Mouse (Mus musculus) lung, postnatal 0 days (tissue): ENCODE measurements around the gene Zfp1. TPM values are rescaled to one million over a fixed set of nuclear protein-coding genes. Genes with fewer than 3 reads are reported as not detected.

Experiments used
- ATAC-seq: fragments of 200-750 bp; cut with Nextera tagmentation; 2 replicates; pipeline ENCODE4 v1.8.0; 2017; ENCODE audit warnings: moderate library complexity
- DNase-seq: peaks from one replicate; pipeline ENCODE4 v3.0.0-alpha.2; 2016; ENCODE audit warnings: low spot score
- H3K27ac ChIP-seq: fragments of 300-500 bp; sonication (generic); 2 replicates; pipeline ENCODE4 v1.5.1; 2014; ENCODE audit warnings: antibody characterized with exemption, mild to moderate bottlenecking, low read length, mixed read lengths
- H3K27me3 ChIP-seq: fragments of 300-500 bp; sonication (generic); replicated peaks from 2 replicates; pipeline ENCODE4 v1.6.1; 2014; ENCODE audit warnings: low read length, mixed read lengths; ENCODE audit not compliant: insufficient read depth
- H3K36me3 ChIP-seq: fragments of 300-500 bp; sonication (generic); 2 replicates; pipeline ENCODE4 v1.6.1; 2014; ENCODE audit warnings: low read length, mixed read lengths; ENCODE audit not compliant: insufficient read depth
- H3K4me1 ChIP-seq: fragments of 300-500 bp; sonication (generic); 2 replicates; pipeline ENCODE4 v1.6.1; 2014; ENCODE audit warnings: antibody characterized with exemption, low read depth, low read length, mixed read lengths; ENCODE audit not compliant: insufficient read depth
- H3K4me2 ChIP-seq: fragments of 300-500 bp; sonication (generic); replicated peaks from 2 replicates; pipeline ENCODE4 v1.6.1; 2014; ENCODE audit warnings: low read depth, mild to moderate bottlenecking, low read length, moderate library complexity, mixed read lengths
- H3K4me3 ChIP-seq: fragments of 300-500 bp; sonication (generic); 2 replicates; pipeline ENCODE4 v1.5.1; 2014; ENCODE audit warnings: low read depth, low read length
- H3K9ac ChIP-seq: fragments of 300-500 bp; sonication (generic); replicated peaks from 2 replicates; pipeline ENCODE4 v1.6.1; 2014; ENCODE audit warnings: low read depth, mild to moderate bottlenecking
- H3K9me3 ChIP-seq: fragments of 300-500 bp; sonication (generic); 2 replicates; pipeline ENCODE4 v1.6.1; 2016; ENCODE audit warnings: low read length, mixed read lengths
- CTCF ChIP-seq: IDR thresholded peaks from 2 replicates; pipeline ENCODE4 v1.5.1; 2016; ENCODE audit warnings: antibody characterized with exemption, mild to moderate bottlenecking
- EP300 ChIP-seq: IDR thresholded peaks from 2 replicates; pipeline ENCODE4 v1.6.1; 2016; ENCODE audit warnings: antibody characterized with exemption, mild to moderate bottlenecking, control low read depth
- WGBS: fragments of 180-500 bp; shearing (Covaris S2); extraction: QIAGEN DNeasy Blood & Tissue Kit; methylation state at CpG from one replicate; pipeline ENCODE4 v1.1.7; 2014; 5-methylcytosine and 5-hydroxymethylcytosine counted together
- polyA plus RNA-seq: library from polyadenylated mRNA; unstranded; fragments of >200 nt; fragmentation: Nextera tagmentation; extraction: Ambion mirVana; gene quantifications from 2 replicates; pipeline ENCODE4 v1.2.1, GENCODE M21; 2015

Gene Zfp1
- polyA plus RNA-seq, 1 experiment from 2014 or later: 11.1 TPM

DNA sequence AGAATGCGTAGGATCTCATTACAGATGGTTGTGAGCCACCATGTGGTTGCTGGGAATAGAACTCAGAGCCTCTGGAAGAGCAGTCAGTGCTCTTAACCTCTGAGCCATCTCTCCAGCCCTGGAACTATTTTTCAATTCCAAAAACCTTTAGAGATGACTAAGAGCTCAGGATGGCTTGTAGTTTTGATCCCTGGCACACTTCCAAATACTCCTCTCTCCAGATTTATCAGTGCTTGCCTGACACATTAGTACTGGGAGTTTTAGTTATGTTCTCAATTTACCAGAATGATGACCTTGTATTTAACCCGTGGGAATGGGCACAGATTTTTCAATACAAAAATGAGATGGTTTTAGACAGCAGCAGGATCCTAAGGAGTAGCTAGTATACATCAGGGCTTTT lies 23.6 kb downstream of the Zfp1 start:
- Histone ChIP-seq H3K9ac (no peak overlapping the region), H3K36me3 (no peaks in the 10 kb centered on the region; the same call in 1 of the 2 replicates), H3K27me3 (no peaks in the 10 kb centered on the region), H3K4me2 (no peak overlapping the region), H3K4me3 (no peak overlapping the region), H3K9me3 (no peaks in the 10 kb centered on the region), H3K4me1 (no peaks in the 10 kb centered on the region), H3K27ac (no peak overlapping the region)
- ATAC-seq: no peak
- no peak for DNase-seq
- WGBS: 77% methylated on average over 2 of the region's 2 CpGs
- TF ChIP-seq CTCF (no peak), EP300 (no peak)

DNA sequence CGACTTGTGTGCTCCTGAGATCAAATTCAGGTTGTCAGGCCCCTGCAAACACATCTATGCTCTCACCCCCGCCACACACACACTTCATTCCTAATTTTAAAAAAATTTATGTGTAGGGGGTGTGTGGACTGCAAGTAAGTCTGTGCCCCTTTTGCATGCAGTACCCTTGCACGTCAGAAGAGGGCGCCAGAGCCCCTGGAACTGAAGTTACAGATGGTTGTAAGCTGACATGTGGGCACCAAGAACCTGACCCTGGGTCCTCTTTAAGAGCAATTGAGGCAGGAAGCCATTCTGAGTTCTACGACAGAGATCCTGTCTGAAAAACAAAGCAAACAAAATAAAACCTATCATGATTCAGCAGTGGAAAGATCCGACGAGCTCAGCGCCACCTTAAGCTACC lies 33.0 kb downstream of the Zfp1 start:
- no peak for DNase-seq
- 72% methylated on average over 8 of the region's 8 CpGs for WGBS
- TF ChIP-seq EP300 (no peak), CTCF (peak; percentile 55)

DNA sequence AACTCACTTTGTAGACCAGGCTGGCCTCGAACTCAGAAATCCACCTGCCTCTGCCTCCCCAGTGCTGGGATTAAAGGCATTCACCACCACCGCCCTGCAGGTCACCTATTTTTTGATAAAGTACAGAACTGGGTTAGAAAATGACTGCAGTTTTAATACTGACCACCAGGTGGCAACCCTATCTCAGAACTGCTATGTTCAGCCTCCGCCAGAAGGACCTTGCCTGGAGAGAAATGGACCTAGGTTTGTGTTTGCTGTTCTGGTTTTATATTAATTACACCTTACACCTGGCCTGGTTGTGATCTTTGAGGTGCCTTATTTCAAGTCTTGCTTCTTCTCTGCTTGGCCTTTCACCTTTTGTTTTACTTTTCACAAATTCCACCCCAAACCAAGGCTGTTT lies 34.9 kb downstream of the Zfp1 start:
- ATAC-seq (peak; percentile 47), DNase-seq (peak; percentile 79)
- Histone ChIP-seq H3K4me2 (no peak overlapping the region), H3K4me3 (no peak overlapping the region), H3K27me3 (no peaks in the 10 kb centered on the region), H3K27ac (no peak overlapping the region), H3K9ac (no peak overlapping the region), H3K9me3 (no peaks in the 10 kb centered on the region), H3K36me3 (no peaks in the 10 kb centered on the region), H3K4me1 (no peaks in the 10 kb centered on the region)
- TF ChIP-seq EP300 (no peak), CTCF (peak; percentile 86)
- WGBS: 32% methylated on average over 3 of the region's 3 CpGs

More for the DNA sequence above, 33.0 kb downstream of the Zfp1 start:
- Histone ChIP-seq H3K36me3 (no peaks in the 10 kb centered on the region), H3K4me3 (no peak overlapping the region), H3K4me2 (no peak overlapping the region), H3K4me1 (no peaks in the 10 kb centered on the region), H3K9me3 (no peaks in the 10 kb centered on the region), H3K27ac (no peak overlapping the region), H3K9ac (no peak overlapping the region), H3K27me3 (no peaks in the 10 kb centered on the region)
- ATAC-seq: no peak

DNA sequence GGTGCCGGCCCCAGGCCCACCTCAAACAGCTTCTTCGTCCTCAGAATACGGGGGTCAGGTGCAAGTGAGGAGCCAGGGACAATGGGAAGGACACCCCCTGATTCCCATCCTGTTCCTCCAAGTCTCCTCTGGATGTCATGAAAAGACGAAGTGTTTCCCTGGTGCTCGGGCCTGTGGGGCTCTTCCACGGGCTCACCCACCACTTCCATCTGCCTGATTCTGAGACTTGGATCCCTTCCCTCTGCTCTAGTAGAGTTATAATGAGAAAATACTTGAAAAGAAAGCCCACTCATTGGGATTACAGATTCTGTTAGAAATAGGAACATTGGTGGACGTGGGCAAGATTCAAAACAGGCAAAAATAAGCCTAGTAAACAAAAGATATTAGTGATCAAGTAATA lies 35.6 kb downstream of the Zfp1 start:
- DNase-seq (no peak), ATAC-seq (no peak)
- H3K36me3 ChIP-seq: no peaks in the 10 kb centered on the region
- H3K9me3 ChIP-seq: no peaks in the 10 kb centered on the region
- TF ChIP-seq EP300 (no peak), CTCF (no peak)
- 90% methylated on average over 7 of the region's 7 CpGs for WGBS
- H3K4me2 ChIP-seq: no peak overlapping the region
- H3K4me1 ChIP-seq: no peaks in the 10 kb centered on the region
- H3K4me3 ChIP-seq: no peak overlapping the region
- H3K27ac ChIP-seq: no peak overlapping the region
- no peaks in the 10 kb centered on the region for H3K27me3 ChIP-seq
- no peak overlapping the region for H3K9ac ChIP-seq

DNA sequence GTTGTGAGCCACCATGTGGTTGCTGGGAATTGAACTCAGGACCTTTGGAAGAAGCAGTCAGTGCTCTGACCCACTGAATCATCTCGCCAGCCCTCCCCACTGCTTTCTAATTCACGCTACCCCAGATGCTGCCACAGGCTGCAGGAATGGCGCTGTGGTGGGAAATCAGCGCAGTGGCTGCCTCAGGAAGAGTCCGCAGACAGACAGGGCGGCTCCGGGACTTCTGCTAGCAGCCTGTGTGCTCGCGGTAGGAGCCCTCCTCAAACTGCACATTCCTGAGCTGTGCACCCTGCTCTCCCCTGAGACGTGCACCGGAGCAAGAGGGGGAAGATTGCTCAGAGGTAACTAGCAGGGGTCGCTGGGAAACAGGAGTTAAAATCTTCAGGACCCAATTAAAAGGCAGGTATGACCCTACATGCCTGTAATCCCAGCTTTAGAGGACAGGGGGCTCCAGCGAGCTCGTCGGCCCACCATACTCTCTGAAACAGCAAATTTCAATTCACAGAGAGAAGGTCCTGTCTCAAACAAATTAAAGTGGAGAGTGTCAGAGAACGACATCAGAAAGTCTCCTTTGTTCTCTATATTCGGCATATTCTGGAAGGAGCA lies 37.3 kb downstream of the Zfp1 start:
- peak; percentile 43 for DNase-seq
- no peaks in the 10 kb centered on the region for H3K9me3 ChIP-seq
- WGBS: 31% methylated on average over 17 of the region's 17 CpGs
- no peak overlapping the region for H3K4me2 ChIP-seq
- H3K27me3 ChIP-seq: no peaks in the 10 kb centered on the region
- no peak overlapping the region for H3K9ac ChIP-seq
- H3K27ac ChIP-seq: no peak overlapping the region
- H3K4me1 ChIP-seq: no peaks in the 10 kb centered on the region
- ATAC-seq: peak; percentile 52
- H3K36me3 ChIP-seq: no peaks in the 10 kb centered on the region
- no peak overlapping the region for H3K4me3 ChIP-seq
- no peak for TF ChIP-seq EP300
- TF ChIP-seq CTCF: peak; percentile 46

DNA sequence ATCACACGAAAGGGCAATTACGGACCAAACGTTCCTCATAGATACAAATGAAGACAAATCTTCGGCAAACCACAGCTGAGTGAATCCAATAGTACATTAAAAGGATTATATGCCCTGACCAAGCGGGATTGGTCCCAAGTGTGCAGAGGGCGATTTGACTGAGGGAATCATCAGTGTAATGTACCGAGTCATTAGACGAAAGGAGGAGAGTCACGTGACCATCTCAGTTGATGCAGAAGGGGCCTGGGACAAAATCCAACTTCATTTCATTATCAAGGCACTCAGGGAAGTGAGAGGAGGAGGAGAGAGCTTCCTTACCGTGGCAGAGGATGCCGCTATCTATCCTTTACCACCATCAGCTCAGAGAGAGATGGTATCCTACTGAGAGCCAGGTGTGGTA lies 38.0 kb downstream of the Zfp1 start:
- H3K27ac ChIP-seq: no peak overlapping the region
- H3K9ac ChIP-seq: no peak overlapping the region
- no peaks in the 10 kb centered on the region for H3K9me3 ChIP-seq
- DNase-seq (no peak), ATAC-seq (no peak)
- 64% methylated on average over 11 of the region's 11 CpGs for WGBS
- no peaks in the 10 kb centered on the region for H3K36me3 ChIP-seq
- H3K4me3 ChIP-seq: no peak overlapping the region
- TF ChIP-seq EP300 (no peak), CTCF (no peak)
- no peak overlapping the region for H3K4me2 ChIP-seq
- H3K4me1 ChIP-seq: no peaks in the 10 kb centered on the region
- H3K27me3 ChIP-seq: no peaks in the 10 kb centered on the region

DNA sequence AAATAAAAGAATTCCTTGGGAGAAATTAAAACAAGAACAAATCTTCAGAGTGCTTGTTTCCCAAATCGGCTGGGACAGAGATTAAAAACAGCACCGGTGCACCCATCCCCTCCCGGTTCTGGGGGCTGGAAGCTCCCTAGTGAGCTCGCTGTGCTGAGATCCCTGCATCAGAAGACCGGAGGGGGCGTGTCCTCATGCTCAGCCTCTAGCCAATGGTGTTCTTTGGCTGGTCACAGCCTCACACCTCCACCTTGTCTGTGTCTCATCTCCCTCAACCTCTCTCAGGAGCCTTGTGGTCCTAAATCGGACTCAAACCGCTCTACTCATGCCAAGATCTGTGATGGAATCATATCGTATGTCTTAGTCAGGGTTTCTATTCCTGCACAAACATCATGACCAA lies 39.3 kb downstream of the Zfp1 start:
- DNase-seq (no peak), ATAC-seq (no peak)
- TF ChIP-seq CTCF (no peak), EP300 (no peak)
- no peak overlapping the region for H3K27ac ChIP-seq
- no peak overlapping the region for H3K9ac ChIP-seq
- no peaks in the 10 kb centered on the region for H3K4me1 ChIP-seq
- H3K4me2 ChIP-seq: no peak overlapping the region
- no peaks in the 10 kb centered on the region for H3K27me3 ChIP-seq
- 27% methylated on average over 9 of the region's 9 CpGs for WGBS
- H3K9me3 ChIP-seq: no peaks in the 10 kb centered on the region
- no peak overlapping the region for H3K4me3 ChIP-seq
- no peaks in the 10 kb centered on the region for H3K36me3 ChIP-seq
